Mouse (Mus musculus) right cerebral cortex, adult 18-20 months (tissue): ENCODE data around the gene Wrap53.
"Not testable (repeated sequence)": the region's sequence is repeated elsewhere in the genome, so short reads cannot be mapped to it uniquely, and the experiment has no call there.

ENCODE experiments used
- DNase-seq: peaks from one replicate; pipeline ENCODE4 v3.0.0; 2022; ENCODE audit warnings: mixed read lengths

Wrap53 gene

GRCm38 (mm10) chr11:69560896-69561854 lies 18.9 kb downstream of the Wrap53 start:
- DNase-seq: peak; percentile 55

GRCm38 (mm10) chr11:69559851-69560765 lies 19.9 kb downstream of the Wrap53 start, which contains the start of gene Efnb3:
Gene Efnb3, minus strand, starts transcription at chr11:69560205.
- DNase-seq: no peak

DNA sequence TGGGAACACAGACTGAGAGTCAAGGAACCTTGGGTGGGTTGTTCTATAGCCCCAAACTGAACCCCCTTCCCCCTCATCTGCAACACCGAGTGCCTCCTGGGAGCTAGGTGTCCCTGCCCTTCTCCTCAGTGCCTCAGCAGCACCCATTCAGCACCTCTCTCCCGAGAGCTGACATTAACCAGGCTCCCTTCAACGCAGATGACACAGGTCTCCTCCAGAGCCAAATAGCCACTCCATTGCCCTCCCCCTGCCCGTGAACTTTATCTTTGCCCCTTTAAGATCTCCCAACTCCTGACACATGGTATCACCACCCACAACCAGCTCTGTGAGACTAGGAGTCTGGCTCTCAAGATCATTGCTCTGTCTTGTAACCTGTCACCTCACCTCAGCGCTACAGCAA lies 20.9 kb downstream of the Wrap53 start:
- no peak for DNase-seq

DNA sequence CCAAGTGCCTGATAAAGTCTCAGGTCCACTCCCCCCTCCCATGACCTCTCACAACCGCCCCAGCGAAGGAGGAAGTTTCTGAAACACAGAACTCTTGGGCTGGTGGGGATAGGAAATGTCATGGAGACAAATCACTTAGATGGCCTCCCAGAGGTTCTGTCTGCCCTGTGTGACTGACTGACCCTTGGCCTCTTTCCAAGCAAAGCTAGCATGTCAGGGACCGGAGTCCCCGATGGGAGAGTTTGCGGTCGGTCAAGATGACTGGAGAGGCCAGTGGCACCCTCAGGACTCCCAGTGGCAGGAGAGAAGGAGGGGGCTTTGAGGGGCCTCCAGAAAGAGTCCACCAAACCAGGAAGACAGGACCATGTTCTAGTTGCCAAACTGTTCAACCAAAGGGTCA lies 21.3 kb downstream of the Wrap53 start:
- DNase-seq: no peak

DNA sequence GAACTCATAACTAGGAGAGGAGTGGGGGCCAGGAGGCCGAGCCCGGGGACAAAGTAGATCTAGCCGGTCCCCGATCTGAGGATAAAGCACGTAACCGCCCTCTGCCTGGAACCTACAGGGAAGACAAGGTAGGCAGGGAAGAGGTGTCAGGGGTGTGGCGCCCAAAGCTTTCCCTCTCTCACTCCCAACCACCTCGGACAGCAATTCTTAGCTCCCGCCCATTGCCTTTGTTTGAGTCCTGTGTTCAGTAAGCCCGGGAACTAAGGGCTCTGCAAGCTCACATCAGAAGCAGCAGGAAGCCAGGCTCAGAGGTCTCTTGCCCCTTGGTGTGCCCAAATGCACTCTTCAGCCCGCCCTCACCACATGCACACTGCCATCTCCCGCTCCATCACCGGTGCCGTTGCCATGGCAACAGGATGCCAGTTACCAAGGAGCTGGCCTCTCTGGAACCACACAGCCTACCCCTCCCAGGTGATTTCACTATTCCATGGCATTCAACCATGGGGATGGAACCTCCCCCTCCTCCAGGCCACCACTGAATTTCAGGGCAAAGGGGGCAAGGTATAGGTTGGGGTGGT lies 22.6 kb downstream of the Wrap53 start:
- DNase-seq: no peak

DNA sequence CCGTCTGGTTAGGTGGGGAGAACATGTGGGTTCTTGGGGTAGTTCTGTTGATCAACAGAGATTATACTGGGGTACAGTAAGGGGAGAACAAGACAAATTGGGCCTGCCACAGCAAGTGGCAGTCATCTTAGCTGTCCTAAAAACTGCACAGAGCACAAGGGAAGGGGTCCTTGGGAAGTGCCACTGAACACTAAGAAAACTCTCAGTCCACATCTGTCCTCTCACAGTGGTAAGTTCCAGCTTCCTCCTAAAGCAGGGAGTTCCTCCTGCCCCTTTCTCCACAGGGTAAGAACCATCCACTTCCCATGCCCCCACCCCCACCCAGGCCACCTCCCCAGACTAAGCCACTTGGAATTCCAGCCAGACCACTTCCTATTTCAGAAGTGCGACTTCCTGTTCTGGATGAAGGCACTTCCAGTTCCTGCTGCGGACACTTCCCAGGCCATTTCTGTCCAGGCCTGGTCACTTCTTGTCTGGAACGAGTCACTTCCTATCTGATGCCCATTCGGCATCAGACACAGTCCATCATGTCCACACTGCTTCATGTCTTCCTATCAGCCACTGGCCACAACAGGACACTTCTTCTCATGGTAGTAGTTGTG lies 25.4 kb downstream of the Wrap53 start:
- DNase-seq: no peak

- no peak for DNase-seq
Observed at GRCm38 (mm10) chr11:69553341-69553721, 26.7 kb downstream of the Wrap53 start.

- no peak for DNase-seq
Observed at GRCm38 (mm10) chr11:69552622-69553340, 27.3 kb downstream of the Wrap53 start.

GRCm38 (mm10) chr11:69551310-69551709 lies 28.7 kb downstream of the Wrap53 start:
- DNase-seq: no peak

GRCm38 (mm10) chr11:69549060-69549656 lies 30.9 kb downstream of the Wrap53 start, which contains the start of gene Dnah2:
Gene Dnah2, minus strand, starts transcription at chr11:69549110.
- DNase-seq: no peak

DNA sequence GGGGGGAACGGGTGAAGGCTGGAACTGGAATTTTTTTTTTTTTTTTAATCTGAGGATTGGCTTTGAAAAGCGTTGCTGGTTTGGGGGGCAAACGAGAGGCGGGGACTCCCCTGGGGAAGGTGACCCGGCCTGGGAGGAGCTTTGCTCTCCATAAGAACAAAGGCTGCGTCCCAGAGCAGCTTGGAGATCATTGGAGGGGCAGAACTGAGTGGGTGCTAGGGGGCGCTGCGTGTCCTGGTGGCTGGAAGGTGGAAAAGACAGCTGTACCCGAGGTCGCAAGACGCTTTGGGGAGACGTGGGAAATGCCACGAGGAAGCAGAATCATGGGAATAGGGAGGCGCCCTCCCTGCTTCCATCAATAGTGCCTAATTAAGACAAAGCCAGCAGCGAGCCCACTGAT lies 33.0 kb downstream of the Wrap53 start:
- DNase-seq: no peak

GRCm38 (mm10) chr11:69546423-69547053 lies 33.5 kb downstream of the Wrap53 start:
- DNase-seq: peak; percentile 86

DNA sequence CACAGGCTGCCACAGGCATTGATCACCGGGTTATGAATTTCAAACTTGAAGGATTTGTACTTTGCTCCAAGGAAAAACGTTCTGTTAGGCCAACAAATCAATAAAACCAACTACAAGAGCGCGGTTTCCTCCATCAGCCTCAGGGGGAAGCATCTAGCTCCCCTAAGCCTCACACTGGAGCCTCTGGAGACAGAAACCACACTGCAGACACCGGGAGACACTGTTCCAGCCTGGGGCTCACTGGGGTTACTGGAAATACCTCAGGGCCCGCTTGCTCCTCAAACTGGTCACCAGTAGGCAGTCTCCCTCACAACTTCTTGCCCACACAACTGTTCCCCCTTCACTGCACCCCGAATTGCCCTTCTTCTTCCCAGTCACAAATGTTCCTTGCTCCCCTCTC lies 34.1 kb downstream of the Wrap53 start:
- no peak for DNase-seq

- no peak for DNase-seq
Observed at GRCm38 (mm10) chr11:69543598-69543997, 36.5 kb downstream of the Wrap53 start.

GRCm38 (mm10) chr11:69541741-69542140 lies 38.3 kb downstream of the Wrap53 start:
- DNase-seq: not testable (repeated sequence)

- no peak for DNase-seq
Observed at GRCm38 (mm10) chr11:69540700-69541099, 39.4 kb downstream of the Wrap53 start.

DNA sequence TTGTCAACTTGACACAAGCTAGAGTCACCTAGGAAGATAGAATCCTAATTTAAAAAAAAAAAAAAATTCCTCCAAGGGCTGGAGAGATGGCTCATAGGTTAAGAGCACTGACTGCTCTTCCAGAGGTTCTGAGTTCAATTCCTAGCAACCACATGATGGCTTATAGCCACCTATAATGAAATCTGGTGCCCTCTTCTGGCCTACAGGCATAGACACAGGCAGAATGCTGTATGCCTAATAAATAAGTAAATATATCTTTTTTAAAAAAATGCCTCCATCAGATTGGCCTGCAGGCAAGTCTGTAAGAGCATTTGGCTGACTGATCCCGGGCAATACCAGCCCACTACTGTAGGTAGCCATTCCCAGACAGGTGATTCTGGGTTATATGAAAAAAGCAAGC lies 45.1 kb downstream of the Wrap53 start:
- no peak for DNase-seq

- DNase-seq: no peak
Observed at GRCm38 (mm10) chr11:69532480-69533150, 47.4 kb downstream of the Wrap53 start.

- not testable (repeated sequence) for DNase-seq
Observed at GRCm38 (mm10) chr11:69530755-69531154, 49.3 kb downstream of the Wrap53 start.

DNA sequence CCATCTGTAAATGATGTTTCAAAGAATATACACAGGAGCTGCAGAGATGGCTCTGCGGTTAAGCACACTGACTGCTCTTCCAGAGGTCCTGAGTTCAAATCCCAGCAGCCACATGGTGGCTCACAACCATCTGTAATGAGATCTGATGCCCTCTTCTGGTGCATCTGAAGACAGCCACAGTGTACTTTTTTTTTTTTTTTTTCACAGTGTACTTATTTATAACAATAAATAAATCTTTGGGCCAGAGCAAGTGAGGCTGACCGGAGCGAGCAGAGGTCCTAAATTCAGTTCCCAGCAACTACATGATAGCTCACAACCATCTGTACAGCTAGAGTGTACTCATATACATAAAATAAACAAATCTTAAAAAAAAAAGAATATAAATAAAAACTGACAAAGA lies 49.8 kb downstream of the Wrap53 start:
- DNase-seq: not testable (repeated sequence)
